Mouse (Mus musculus): ENCODE results near the gene Klhl29. TPM values are rescaled to one million over a fixed set of nuclear protein-coding genes. Genes with fewer than 3 reads are reported as not detected.

Gene Klhl29
- total and polyA plus RNA-seq, 3 experiments, result not detected

DNA sequence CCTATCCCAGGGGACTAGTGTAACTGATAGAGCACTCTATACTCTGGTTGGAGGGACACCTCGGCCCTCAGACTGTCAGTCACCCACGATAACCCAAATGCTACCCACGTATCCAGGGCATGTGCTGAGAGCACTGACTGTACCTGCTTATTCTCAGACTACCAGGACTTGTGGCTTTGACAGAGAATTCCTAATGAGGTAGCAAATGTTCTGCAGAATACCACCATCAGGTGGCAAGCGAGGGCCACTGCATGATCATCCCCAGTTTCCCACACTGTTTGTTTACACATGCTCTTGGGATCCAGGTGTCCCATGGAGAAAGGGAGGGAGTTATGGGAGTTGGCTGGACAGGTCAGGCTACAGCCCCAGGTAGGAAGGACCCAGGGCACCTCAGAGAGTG lies 234.4 kb downstream of the Klhl29 start:
- Histone ChIP-seq H3K4me3 (ENCODE audit: control insufficient read depth in 1 of 2, insufficient read depth in 1 of 2, low read depth in 2 of 2, low read length in 2 of 2) (no peak overlapping the region), H3K27me3 (ENCODE audit: control insufficient read depth in 1 of 2, insufficient read depth in 2 of 2, low read length in 2 of 2) (no peaks in the 10 kb centered on the region), H3K36me3 (ENCODE audit: control insufficient read depth in 1 of 2, insufficient read depth in 2 of 2, low read length in 2 of 2) (no peaks in the 10 kb centered on the region), H3K9me3 (replicated peaks; ENCODE audit: insufficient read depth, low read length) (no peaks in the 10 kb centered on the region), H3K27ac (ENCODE audit: control insufficient read depth, low read depth, low read length) (no peak overlapping the region), H3K9ac (ENCODE audit: control insufficient read depth, low read depth, low read length, poor library complexity, severe bottlenecking) (no peak overlapping the region), H3K4me1 (ENCODE audit: control insufficient read depth in 1 of 2, insufficient read depth in 2 of 2, low read length in 2 of 2) (no peaks in the 10 kb centered on the region), H3K79me2 (ENCODE audit: control insufficient read depth, insufficient read depth, low read length, poor library complexity) (no peaks in the 10 kb centered on the region)
- DNase-seq (ENCODE audit: low read depth, low spot score), result no peak
- TF ChIP-seq TAL1 (IDR thresholded peaks at IDR 0.05; ENCODE audit: low read length), result no peak
- TF ChIP-seq BHLHE40 (IDR thresholded peaks at IDR 0.05; ENCODE audit: borderline replicate concordance, low read depth, low read length), result no peak
- no peak for TF ChIP-seq POLR2AphosphoS5 (IDR thresholded peaks at IDR 0.05; ENCODE audit: borderline replicate concordance, low read depth, low read length)
- TF ChIP-seq HCFC1 (IDR thresholded peaks at IDR 0.05; ENCODE audit: low read depth, low read length), result no peak
- no peak for TF ChIP-seq TBP (IDR thresholded peaks at IDR 0.05; ENCODE audit: low read depth, low read length)
- no peak for TF ChIP-seq NRF1 (IDR thresholded peaks at IDR 0.05; ENCODE audit: insufficient read depth, low read depth, low read length, poor library complexity, severe bottlenecking)
- TF ChIP-seq KAT2A (conservative IDR thresholded peaks at IDR 0.05; ENCODE audit: low read depth, low read length), result no peak
- TF ChIP-seq USF1 (IDR thresholded peaks at IDR 0.05; ENCODE audit: low read depth, low read length), result no peak
- TF ChIP-seq SIN3A (IDR thresholded peaks at IDR 0.05; ENCODE audit: low read length), result no peak
- no peak for TF ChIP-seq EP300 (IDR thresholded peaks at IDR 0.05; ENCODE audit: low read depth in 1 of 2, low read length in 2 of 2)
- TF ChIP-seq JUND (IDR thresholded peaks at IDR 0.05; ENCODE audit: low read depth, low read length), result no peak
- no peak for TF ChIP-seq NELFE (IDR thresholded peaks at IDR 0.05; ENCODE audit: low read depth, low read length)
- TF ChIP-seq GATA1 (IDR thresholded peaks at IDR 0.05; ENCODE audit: low read depth, low read length), result no peak
- no peak for TF ChIP-seq MAZ (IDR thresholded peaks at IDR 0.05; ENCODE audit: low read depth, low read length)
- no peak for TF ChIP-seq GABPA (IDR thresholded peaks at IDR 0.05; ENCODE audit: low read depth, low read length)
- TF ChIP-seq MAX (IDR thresholded peaks at IDR 0.05; ENCODE audit: low read length), result no peak
- no peak for TF ChIP-seq CHD1 (IDR thresholded peaks at IDR 0.05; ENCODE audit: low read depth, low read length)
- no peak for TF ChIP-seq MXI1 (IDR thresholded peaks at IDR 0.05; ENCODE audit: low read depth, low read length)
- TF ChIP-seq MAFK (IDR thresholded peaks at IDR 0.05; ENCODE audit: borderline replicate concordance, low read depth, low read length), result no peak
- TF ChIP-seq TCF12 (IDR thresholded peaks at IDR 0.05; ENCODE audit: low read depth, low read length), result no peak

DNA sequence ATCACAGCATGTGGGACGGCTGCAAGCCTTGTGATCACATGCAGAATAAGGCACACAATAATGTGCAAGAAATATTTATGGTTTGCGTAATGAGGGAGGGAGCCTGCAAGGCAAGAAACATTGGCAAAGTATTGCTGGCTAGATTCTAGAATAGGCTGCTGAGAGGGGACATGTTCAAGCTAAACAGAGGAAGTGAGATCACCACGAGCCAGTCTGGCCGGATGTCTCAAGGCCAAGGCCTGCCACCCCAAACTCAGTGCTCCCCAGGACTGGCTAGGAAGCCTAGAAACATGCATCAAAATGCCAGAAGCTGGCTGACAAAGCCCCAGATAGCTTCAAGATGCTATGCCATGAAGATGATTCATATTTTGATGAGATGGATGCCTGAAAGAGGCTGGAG lies 236.2 kb downstream of the Klhl29 start:
- H3K4me1 ChIP-seq (ENCODE audit: control insufficient read depth in 1 of 2, insufficient read depth in 2 of 2, low read length in 2 of 2), result no peaks in the 10 kb centered on the region
- H3K9me3 ChIP-seq (replicated peaks; ENCODE audit: insufficient read depth, low read length), result no peaks in the 10 kb centered on the region
- H3K27me3 ChIP-seq (ENCODE audit: control insufficient read depth in 1 of 2, insufficient read depth in 2 of 2, low read length in 2 of 2), result no peaks in the 10 kb centered on the region
- no peak overlapping the region for H3K4me3 ChIP-seq (ENCODE audit: control insufficient read depth in 1 of 2, insufficient read depth in 1 of 2, low read depth in 2 of 2, low read length in 2 of 2)
- TF ChIP-seq RCOR1 (IDR thresholded peaks at IDR 0.05; ENCODE audit: low read depth, low read length) (no peak), MYC (IDR thresholded peaks at IDR 0.05; ENCODE audit: low read depth, low read length) (no peak), JUND (IDR thresholded peaks at IDR 0.05; ENCODE audit: low read depth, low read length) (no peak), EP300 (IDR thresholded peaks at IDR 0.05; ENCODE audit: low read depth in 1 of 2, low read length in 2 of 2) (no peak), KAT2A (conservative IDR thresholded peaks at IDR 0.05; ENCODE audit: low read depth, low read length) (no peak), ZKSCAN1 (IDR thresholded peaks at IDR 0.05; ENCODE audit: low read depth, low read length) (no peak), NRF1 (IDR thresholded peaks at IDR 0.05; ENCODE audit: insufficient read depth, low read depth, low read length, poor library complexity, severe bottlenecking) (no peak), MYB (IDR thresholded peaks at IDR 0.05; ENCODE audit: low read depth, low read length) (no peak), GATA1 (IDR thresholded peaks at IDR 0.05; ENCODE audit: low read depth, low read length) (no peak), MAZ (IDR thresholded peaks at IDR 0.05; ENCODE audit: low read depth, low read length) (no peak), TBP (IDR thresholded peaks at IDR 0.05; ENCODE audit: low read depth, low read length) (no peak), HCFC1 (IDR thresholded peaks at IDR 0.05; ENCODE audit: low read depth, low read length) (no peak), POLR2AphosphoS2 (IDR thresholded peaks at IDR 0.05; ENCODE audit: low read length) (no peak), POLR2AphosphoS5 (IDR thresholded peaks at IDR 0.05; ENCODE audit: borderline replicate concordance, low read depth, low read length) (no peak), NELFE (IDR thresholded peaks at IDR 0.05; ENCODE audit: low read depth, low read length) (no peak)
- no peaks in the 10 kb centered on the region for H3K36me3 ChIP-seq (ENCODE audit: control insufficient read depth in 1 of 2, insufficient read depth in 2 of 2, low read length in 2 of 2)
- H3K27ac ChIP-seq (ENCODE audit: control insufficient read depth, low read depth, low read length), result no peak overlapping the region
- no peak for DNase-seq (ENCODE audit: low read depth, low spot score)
- no peak overlapping the region for H3K9ac ChIP-seq (ENCODE audit: control insufficient read depth, low read depth, low read length, poor library complexity, severe bottlenecking)
- H3K79me2 ChIP-seq (ENCODE audit: control insufficient read depth, insufficient read depth, low read length, poor library complexity), result no peaks in the 10 kb centered on the region
